Mouse (Mus musculus): ENCODE results near the gene Gnaq. TPM values are rescaled to one million over a fixed set of nuclear protein-coding genes. Genes with fewer than 3 reads are reported as not detected.
A peak's percentile ranks its signal among the peaks of the same experiment; 100 is the strongest.

Gene Gnaq
- total RNA-seq, 1 experiment = 17.8 TPM

- Histone ChIP-seq H3K27ac (ENCODE audit: insufficient read depth, low read depth, low read length, poor library complexity, severe bottlenecking) (no peak overlapping the region), H3K9ac (ENCODE audit: insufficient read depth, low read depth, low read length, poor library complexity, severe bottlenecking) (no peak overlapping the region), H3K4me1 (ENCODE audit: control insufficient read depth in 2 of 2, insufficient read depth in 2 of 2, low read length in 2 of 2, poor library complexity in 1 of 2) (peaks cover 0 to 8% of the 10 kb centered on the region in 2 experiments; a peak in 3 of 4 replicates), H3K4me3 (ENCODE audit: insufficient read depth in 1 of 2, low read depth in 1 of 2, low read length in 2 of 2, poor library complexity in 1 of 2, severe bottlenecking in 1 of 2) (no peak overlapping the region), H3K9me3 (ENCODE audit: control insufficient read depth, insufficient read depth, low read depth, low read length) (no peaks in the 10 kb centered on the region), H3K36me3 (ENCODE audit: control insufficient read depth, insufficient read depth, low read length, poor library complexity, severe bottlenecking) (no peaks in the 10 kb centered on the region)
- TF ChIP-seq CHD2 (IDR thresholded peaks at IDR 0.05; ENCODE audit: low read depth, low read length) = no peak
- TF ChIP-seq MAFK (IDR thresholded peaks at IDR 0.05; ENCODE audit: insufficient read depth, low read depth, low read length) = no peak
- TF ChIP-seq ZNF384 (IDR thresholded peaks at IDR 0.05; ENCODE audit: low read depth, low read length) = no peak
- TF ChIP-seq ZC3H11A (IDR thresholded peaks at IDR 0.05; ENCODE audit: borderline replicate concordance, low read depth, low read length) = no peak
- no peak for DNase-seq (ENCODE audit: low read depth, low spot score)
- in situ Hi-C loops (cut with MboI; ENCODE audit: low sequenced_read_pairs in 2 of 2, unreplicated experiment in 2 of 2) = no loop called here
Measured at GRCm38 (mm10) chr19:16177139-16177727, 44.6 kb downstream of the Gnaq start.

- Histone ChIP-seq H3K4me3 (ENCODE audit: insufficient read depth in 1 of 2, low read depth in 1 of 2, low read length in 2 of 2, poor library complexity in 1 of 2, severe bottlenecking in 1 of 2) (no peak overlapping the region), H3K9me3 (ENCODE audit: control insufficient read depth, insufficient read depth, low read depth, low read length) (no peaks in the 10 kb centered on the region), H3K36me3 (ENCODE audit: control insufficient read depth, insufficient read depth, low read length, poor library complexity, severe bottlenecking) (no peaks in the 10 kb centered on the region), H3K4me1 (ENCODE audit: control insufficient read depth in 2 of 2, insufficient read depth in 2 of 2, low read length in 2 of 2, poor library complexity in 1 of 2) (peaks cover 0 to 7% of the 10 kb centered on the region in 2 experiments; a peak in 3 of 4 replicates), H3K27ac (ENCODE audit: insufficient read depth, low read depth, low read length, poor library complexity, severe bottlenecking) (no peak overlapping the region), H3K9ac (ENCODE audit: insufficient read depth, low read depth, low read length, poor library complexity, severe bottlenecking) (no peak overlapping the region)
- in situ Hi-C loops (cut with MboI; ENCODE audit: low sequenced_read_pairs in 2 of 2, unreplicated experiment in 2 of 2) = no loop called here
- TF ChIP-seq CHD2 (IDR thresholded peaks at IDR 0.05; ENCODE audit: low read depth, low read length) (no peak), MAFK (IDR thresholded peaks at IDR 0.05; ENCODE audit: insufficient read depth, low read depth, low read length) (no peak), ZC3H11A (IDR thresholded peaks at IDR 0.05; ENCODE audit: borderline replicate concordance, low read depth, low read length) (no peak), HCFC1 (IDR thresholded peaks at IDR 0.05; ENCODE audit: borderline replicate concordance, insufficient read depth, low read length) (no peak), ZNF384 (IDR thresholded peaks at IDR 0.05; ENCODE audit: low read depth, low read length) (no peak)
- DNase-seq (ENCODE audit: low read depth, low spot score) = no peak
Measured at GRCm38 (mm10) chr19:16181258-16181657, 48.6 kb downstream of the Gnaq start.

- Histone ChIP-seq H3K9ac (ENCODE audit: insufficient read depth, low read depth, low read length, poor library complexity, severe bottlenecking) (no peak overlapping the region), H3K4me3 (ENCODE audit: insufficient read depth in 1 of 2, low read depth in 1 of 2, low read length in 2 of 2, poor library complexity in 1 of 2, severe bottlenecking in 1 of 2) (no peak overlapping the region), H3K4me1 (ENCODE audit: control insufficient read depth in 2 of 2, insufficient read depth in 2 of 2, low read length in 2 of 2, poor library complexity in 1 of 2) (peaks cover 0 to 6% of the 10 kb centered on the region in 2 experiments; a peak in 3 of 4 replicates), H3K9me3 (ENCODE audit: control insufficient read depth, insufficient read depth, low read depth, low read length) (no peaks in the 10 kb centered on the region), H3K36me3 (ENCODE audit: control insufficient read depth, insufficient read depth, low read length, poor library complexity, severe bottlenecking) (no peaks in the 10 kb centered on the region), H3K27ac (ENCODE audit: insufficient read depth, low read depth, low read length, poor library complexity, severe bottlenecking) (0 out of 2 replicates have a peak overlapping the region, but pooled peaks have one; percentile 51)
- no peak for DNase-seq (ENCODE audit: low read depth, low spot score)
- TF ChIP-seq HCFC1 (IDR thresholded peaks at IDR 0.05; ENCODE audit: borderline replicate concordance, insufficient read depth, low read length) (no peak), ZC3H11A (IDR thresholded peaks at IDR 0.05; ENCODE audit: borderline replicate concordance, low read depth, low read length) (no peak), ZNF384 (IDR thresholded peaks at IDR 0.05; ENCODE audit: low read depth, low read length) (no peak), CHD2 (IDR thresholded peaks at IDR 0.05; ENCODE audit: low read depth, low read length) (no peak), MAFK (IDR thresholded peaks at IDR 0.05; ENCODE audit: insufficient read depth, low read depth, low read length) (no peak)
- in situ Hi-C loops (cut with MboI; ENCODE audit: low sequenced_read_pairs in 2 of 2, unreplicated experiment in 2 of 2) = no loop called here
Measured at GRCm38 (mm10) chr19:16181852-16182475, 49.3 kb downstream of the Gnaq start.

GRCm38 (mm10) chr19:16183592-16184365, 51.1 kb downstream of the Gnaq start:
- no peak for DNase-seq (ENCODE audit: low read depth, low spot score)
- Histone ChIP-seq H3K4me1 (ENCODE audit: control insufficient read depth in 2 of 2, insufficient read depth in 2 of 2, low read length in 2 of 2, poor library complexity in 1 of 2) (peaks cover 0 to 2% of the 10 kb centered on the region in 2 experiments; a peak in 2 of 4 replicates), H3K9ac (ENCODE audit: insufficient read depth, low read depth, low read length, poor library complexity, severe bottlenecking) (no peak overlapping the region), H3K9me3 (ENCODE audit: control insufficient read depth, insufficient read depth, low read depth, low read length) (no peaks in the 10 kb centered on the region), H3K27ac (ENCODE audit: insufficient read depth, low read depth, low read length, poor library complexity, severe bottlenecking) (no peak overlapping the region), H3K36me3 (ENCODE audit: control insufficient read depth, insufficient read depth, low read length, poor library complexity, severe bottlenecking) (no peaks in the 10 kb centered on the region), H3K4me3 (ENCODE audit: insufficient read depth in 1 of 2, low read depth in 1 of 2, low read length in 2 of 2, poor library complexity in 1 of 2, severe bottlenecking in 1 of 2) (no peak overlapping the region)
- no peak for TF ChIP-seq HCFC1 (IDR thresholded peaks at IDR 0.05; ENCODE audit: borderline replicate concordance, insufficient read depth, low read length)
- no peak for TF ChIP-seq ZC3H11A (IDR thresholded peaks at IDR 0.05; ENCODE audit: borderline replicate concordance, low read depth, low read length)
- TF ChIP-seq ZNF384 (IDR thresholded peaks at IDR 0.05; ENCODE audit: low read depth, low read length) = no peak
- no peak for TF ChIP-seq MAFK (IDR thresholded peaks at IDR 0.05; ENCODE audit: insufficient read depth, low read depth, low read length)
- no peak for TF ChIP-seq CHD2 (IDR thresholded peaks at IDR 0.05; ENCODE audit: low read depth, low read length)
- in situ Hi-C loops (cut with MboI; ENCODE audit: low sequenced_read_pairs in 2 of 2, unreplicated experiment in 2 of 2) = no loop called here

Measured in ES-E14 (cell line).